Mouse (Mus musculus) adrenal gland, postnatal 10 days (tissue): ENCODE data around the gene Higd1c. TPM values are rescaled to one million over a fixed set of nuclear protein-coding genes. Genes with fewer than 3 reads are reported as not detected.

Experiments used
- total RNA-seq, 2 experiments: library from RNA; stranded (reverse); gene quantifications; 2 replicates each; pipeline ENCODE4 v1.2.3; 2021

Higd1c gene
- total RNA-seq, 2 experiments from 2014 or later: 0.70 TPM; not detected in 1

Other genes starting within 250 kb of the Higd1c start
- 10 to 100 TPM; 49.6 to 56.3 TPM for gene Atf1, start 136.7 kb upstream of the Higd1c start, total RNA-seq
- gene Tmprss12, start 83.7 kb upstream of the Higd1c start, total RNA-seq: not detected
- gene Mettl7a1, start 60.4 kb upstream of the Higd1c start, total RNA-seq: 10 to 100 TPM; 67.7 to 72.2 TPM
- gene Mettl7a3, start 29.6 kb upstream of the Higd1c start, total RNA-seq: under 1 TPM; 0.18 to 0.64 TPM
- gene Methig1, start 11.4 kb upstream of the Higd1c start, total RNA-seq: under 1 TPM in 1 of 2 experiments, not detected in 1; 0.67 TPM
- 1 to 10 TPM; 1.2 to 1.8 TPM for gene Mettl7a2, start 11.3 kb upstream of the Higd1c start, total RNA-seq
- under 1 TPM in 1 of 2 experiments, not detected in 1; 0.09 TPM for gene Gm5475, start 57.6 kb downstream of the Higd1c start, total RNA-seq
- 10 to 100 TPM; 60.6 to 72.7 TPM for gene Slc11a2, start 60.5 kb downstream of the Higd1c start, total RNA-seq
- 100 to 1,000 TPM; 298 to 353 TPM for gene Letmd1, start 104.5 kb downstream of the Higd1c start, total RNA-seq
- gene Csrnp2, start 130.9 kb downstream of the Higd1c start, total RNA-seq: 1 to 10 TPM; 4.4 to 5.5 TPM
- 10 to 100 TPM; 18.1 to 24.6 TPM for gene Tfcp2, start 187.5 kb downstream of the Higd1c start, total RNA-seq
- gene Pou6f1, start 235.4 kb downstream of the Higd1c start, total RNA-seq: 10 to 100 TPM; 22.0 to 29.0 TPM